ENCODE assay signal across 18 mouse cellular contexts in the genomic region with DNA sequence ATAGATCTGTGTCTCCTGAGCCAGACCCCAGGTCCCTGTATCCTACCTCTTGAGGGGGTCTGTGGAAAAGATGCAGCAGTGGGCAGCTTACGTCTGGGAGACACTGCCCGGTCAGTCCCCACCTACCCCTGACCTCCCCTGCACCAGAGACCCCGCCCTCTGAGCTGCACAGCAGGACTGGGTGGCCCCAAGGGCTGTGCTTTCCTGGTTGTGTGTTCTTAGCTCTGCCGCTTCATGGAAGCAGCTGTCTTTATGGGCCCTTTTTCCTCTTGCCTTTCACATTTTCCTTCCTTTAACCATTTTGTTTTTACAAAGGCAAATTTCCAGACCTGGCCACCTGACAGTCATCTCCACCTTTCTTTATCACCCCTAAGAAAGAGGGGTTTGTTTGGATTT. TPM values are rescaled to one million over a fixed set of nuclear protein-coding genes. Genes with fewer than 3 reads are reported as not detected.
A peak's percentile ranks its signal among the peaks of the same experiment; 100 is the strongest.
DNase-seq lines count a peak whose midpoint lies in the region; ATAC-seq and TF ChIP-seq lines count a peak whose summit lies in the region.
"Had no signal": no experiment of that assay in that cellular context is flagged by ENCODE, and none has a peak within 500 bp of the region (broad histone marks: within the 10 kb centered on the region; RNA-seq: fewer than 3 reads in every experiment).

No protein-coding gene starts in this region.

- H3K27ac ChIP-seq in midbrain, embryonic 10.5 days (replicated peaks) = peak overlapping the region; percentile 63
- no peak overlapping the region for H3K27ac ChIP-seq in midbrain, postnatal 0 days (ENCODE audit: low read depth, low read length)
- no peak overlapping the region for H3K27ac ChIP-seq in embryonic facial prominence, embryonic 12.5 days
- H3K27ac ChIP-seq in hindbrain, embryonic 12.5 days = peak overlapping the region; percentile 64
- H3K27ac ChIP-seq: liver, embryonic 13.5 days had no signal

- no peaks in the 10 kb centered on the region for H3K36me3 ChIP-seq in midbrain, embryonic 10.5 days
- H3K36me3 ChIP-seq in midbrain, postnatal 0 days (ENCODE audit: insufficient read depth, low read length) = no peaks in the 10 kb centered on the region
- H3K36me3 ChIP-seq in embryonic facial prominence, embryonic 12.5 days = no peaks in the 10 kb centered on the region
- H3K36me3 ChIP-seq in hindbrain, embryonic 12.5 days = no peaks in the 10 kb centered on the region
- H3K36me3 ChIP-seq: liver, embryonic 13.5 days had no signal

- ATAC-seq in midbrain, postnatal 0 days (ENCODE audit: low FRiP score) = no peak
- ATAC-seq in embryonic facial prominence, embryonic 12.5 days (ENCODE audit: insufficient number of reproducible peaks, insufficient read depth, low FRiP score, low TSS enrichment) = no peak
- ATAC-seq in hindbrain, embryonic 12.5 days (ENCODE audit: low FRiP score) = no peak
- no peak for ATAC-seq in inflammation-experienced regulatory T-cells, adult 6 months
- ATAC-seq: intestine, embryonic 16.5 days; lung, postnatal 0 days had no signal

- TF ChIP-seq CTCF in midbrain, postnatal 0 days (IDR thresholded peaks at IDR 0.05) = no peak

- H3K4me2 ChIP-seq in midbrain, postnatal 0 days (ENCODE audit: low read depth, low read length, poor library complexity, severe bottlenecking) = no peak overlapping the region
- no peak overlapping the region for H3K4me2 ChIP-seq in embryonic facial prominence, embryonic 12.5 days (replicated peaks)
- no peak overlapping the region for H3K4me2 ChIP-seq in hindbrain, embryonic 12.5 days (replicated peaks)
- H3K4me2 ChIP-seq: liver, embryonic 13.5 days had no signal

- peak overlapping the region; percentile 26; the same call in 1 of the 2 replicates for H3K4me3 ChIP-seq in midbrain, embryonic 10.5 days
- H3K4me3 ChIP-seq in midbrain, postnatal 0 days (ENCODE audit: low read depth, low read length) = no peak overlapping the region
- no peak overlapping the region for H3K4me3 ChIP-seq in embryonic facial prominence, embryonic 12.5 days
- no peak overlapping the region for H3K4me3 ChIP-seq in hindbrain, embryonic 12.5 days
- H3K4me3 ChIP-seq: liver, embryonic 13.5 days; megakaryocyte, embryonic 14.5 days had no signal

- H3K4me1 ChIP-seq in midbrain, embryonic 10.5 days = peaks cover 60% of the 10 kb centered on the region
- H3K4me1 ChIP-seq in midbrain, postnatal 0 days (ENCODE audit: insufficient read depth, low read length) = peaks cover 8% of the 10 kb centered on the region; the same call in 1 of the 2 replicates
- peaks cover 27% of the 10 kb centered on the region for H3K4me1 ChIP-seq in embryonic facial prominence, embryonic 12.5 days
- H3K4me1 ChIP-seq in hindbrain, embryonic 12.5 days = peaks cover 46% of the 10 kb centered on the region

- no peaks in the 10 kb centered on the region for H3K9me3 ChIP-seq in midbrain, embryonic 10.5 days (replicated peaks)
- H3K9me3 ChIP-seq in midbrain, postnatal 0 days (ENCODE audit: low read length) = no peaks in the 10 kb centered on the region
- H3K9me3 ChIP-seq in embryonic facial prominence, embryonic 12.5 days = no peaks in the 10 kb centered on the region
- H3K9me3 ChIP-seq in hindbrain, embryonic 12.5 days (replicated peaks) = no peaks in the 10 kb centered on the region
- H3K9me3 ChIP-seq: liver, embryonic 13.5 days; megakaryocyte, embryonic 14.5 days had no signal

- H3K9ac ChIP-seq in midbrain, postnatal 0 days (replicated peaks; ENCODE audit: low read length, poor library complexity, severe bottlenecking) = no peak overlapping the region
- H3K9ac ChIP-seq in embryonic facial prominence, embryonic 12.5 days = 0 out of 2 replicates have a peak overlapping the region, but pooled peaks have one; percentile 42
- no peak overlapping the region for H3K9ac ChIP-seq in hindbrain, embryonic 12.5 days
- H3K9ac ChIP-seq: liver, embryonic 13.5 days had no signal

- peak; percentile 35 for DNase-seq in midbrain, embryonic 10.5 days (ENCODE audit: low spot score)
- no peak for DNase-seq in midbrain, postnatal 0 days (ENCODE audit: low spot score)
- DNase-seq in layer of hippocampus, adult 8-10 months (ENCODE audit: low spot score in 2 of 2) = no peak
- no peak for DNase-seq in layer of hippocampus, adult 11-12 months (ENCODE audit: low spot score)
- DNase-seq: adrenal gland, adult 2 months; cerebellum, adult 9-11 months; gastrocnemius, postnatal 36 days; heart, postnatal 14 days; kidney, postnatal 10 days; left cerebral cortex, postnatal 4 days; liver, embryonic 13.5 days had no signal

- 1% methylated on average over 4 of the region's 4 CpGs for WGBS in midbrain, embryonic 10.5 days
- WGBS in midbrain, postnatal 0 days = 16% methylated on average over 4 of the region's 4 CpGs
- WGBS in embryonic facial prominence, embryonic 12.5 days = 16% methylated on average over 4 of the region's 4 CpGs
- 8% methylated on average over 4 of the region's 4 CpGs for WGBS in hindbrain, embryonic 12.5 days

- peaks cover 94% of the 10 kb centered on the region for H3K27me3 ChIP-seq in midbrain, embryonic 10.5 days (ENCODE audit: low read depth, poor library complexity, severe bottlenecking)
- 0 out of 2 replicates have a peak, but pooled peaks cover 5% of the 10 kb centered on the region for H3K27me3 ChIP-seq in midbrain, postnatal 0 days (ENCODE audit: insufficient read depth, low read length)
- H3K27me3 ChIP-seq in embryonic facial prominence, embryonic 12.5 days = peaks cover 27% of the 10 kb centered on the region
- H3K27me3 ChIP-seq in hindbrain, embryonic 12.5 days = peaks cover 33% of the 10 kb centered on the region

RNA-seq across cellular contexts. Expression of gene Aldh1b1, which starts 28.2 kb away (rescaled TPM):
- polyA plus RNA-seq in midbrain, embryonic 10.5 days (2016; fragmentation: Nextera tagmentation; extraction: Ambion mirVana) = 4.6 and 5.1 TPM in 2 replicates
- total RNA-seq in midbrain, postnatal 0 days (2014; rRNA removed) = 17.6 and 20.3 TPM in 2 replicates
- polyA plus RNA-seq in midbrain, postnatal 0 days (2015; fragmentation: Nextera tagmentation; extraction: Ambion mirVana) = 22.6 and 23.6 TPM in 2 replicates
- 3.8 and 5.3 TPM in 2 replicates for polyA plus RNA-seq in embryonic facial prominence, embryonic 12.5 days (2016; fragmentation: Nextera tagmentation; extraction: Ambion mirVana)
- 7.4 and 7.6 TPM in 2 replicates for polyA plus RNA-seq in hindbrain, embryonic 12.5 days (2016; fragmentation: Nextera tagmentation; extraction: Ambion mirVana)
- polyA plus RNA-seq in inflammation-experienced regulatory T-cells, adult 6 months (2017; shearing (Covaris generic)) = 1 to 10 TPM; 6.4 to 8.2 (median 6.5) TPM
- total RNA-seq in layer of hippocampus, adult 8-10 months (2022) = 10 to 100 TPM in 1 of 4 experiments, 1 to 10 TPM in 3; 7.3 to 11.5 (median 8.8) TPM

RNA-seq across cellular contexts. Expression of gene Igfbpl1, which starts 56.1 kb away (rescaled TPM):
- 13.8 and 23.1 TPM in 2 replicates for polyA plus RNA-seq in midbrain, embryonic 10.5 days (2016; fragmentation: Nextera tagmentation; extraction: Ambion mirVana)
- 36.5 and 51.6 TPM in 2 replicates for total RNA-seq in midbrain, postnatal 0 days (2014; rRNA removed)
- polyA plus RNA-seq in midbrain, postnatal 0 days (2015; fragmentation: Nextera tagmentation; extraction: Ambion mirVana) = 8.5 and 10.3 TPM in 2 replicates
- 2.8 and 3.8 TPM in 2 replicates for polyA plus RNA-seq in embryonic facial prominence, embryonic 12.5 days (2016; fragmentation: Nextera tagmentation; extraction: Ambion mirVana)
- 47.2 and 48.7 TPM in 2 replicates for polyA plus RNA-seq in hindbrain, embryonic 12.5 days (2016; fragmentation: Nextera tagmentation; extraction: Ambion mirVana)
- polyA plus RNA-seq in inflammation-experienced regulatory T-cells, adult 6 months (2017; shearing (Covaris generic)) = not detected
- total RNA-seq in layer of hippocampus, adult 8-10 months (2022) = 1 to 10 TPM in 1 of 4 experiments, under 1 TPM in 3; 0.43 to 1.3 (median 0.66) TPM
- total RNA-seq: adrenal gland, adult 2 months; gastrocnemius, postnatal 36 days; neutrophil, adult 5-6 weeks had no signal
- polyA plus RNA-seq: adrenal gland, adult 2 months; lung, postnatal 0 days had no signal

Comparison
In these comparisons a context has a peak if more than half of its experiments do, and no peak if none do; other contexts are left out.
1. H3K27ac ChIP-seq: peak in midbrain, embryonic 10.5 days (single experiment) and hindbrain, embryonic 12.5 days (single experiment); none in midbrain, postnatal 0 days (single experiment) and embryonic facial prominence, embryonic 12.5 days (single experiment).